In the genomic region with DNA sequence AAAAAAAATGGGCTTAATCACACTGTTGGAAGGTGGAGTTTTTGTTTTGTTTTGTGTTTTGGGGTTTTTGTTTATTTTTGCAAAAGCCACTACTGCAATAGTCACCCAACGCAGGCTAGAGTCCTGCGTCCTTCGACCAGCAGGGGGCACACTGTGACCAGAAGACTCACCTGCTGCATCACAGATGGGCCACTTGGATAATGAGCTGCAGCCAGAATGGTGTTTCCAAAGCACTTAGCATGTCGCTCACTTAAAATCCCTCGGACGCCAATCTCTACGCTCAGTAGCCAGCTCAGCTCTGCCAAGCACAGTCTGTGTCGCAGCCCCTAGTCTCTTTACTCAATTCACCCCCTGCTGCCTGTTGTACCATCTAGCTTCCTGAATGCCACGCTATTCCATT, we compare ENCODE assay signal across 7 mouse cellular contexts. TPM values are rescaled to one million over a fixed set of nuclear protein-coding genes. Genes with fewer than 3 reads are reported as not detected.
A peak's percentile ranks its signal among the peaks of the same experiment; 100 is the strongest.
DNase-seq lines count a peak whose midpoint lies in the region.

No protein-coding gene starts in this region.

- peaks cover 50% of the 10 kb centered on the region for H3K27me3 ChIP-seq in forebrain, embryonic 10.5 days (ENCODE audit: poor library complexity, severe bottlenecking)

- no peak overlapping the region for H3K27ac ChIP-seq in forebrain, embryonic 10.5 days

- intact Hi-C loops in heart, postnatal 14 days (cut with DNase I) = loop anchor here (1.0 kb wide), 1 partner anchor 61 kb away; no protein-coding TSS in a partner anchor

- no peaks in the 10 kb centered on the region for H3K36me3 ChIP-seq in forebrain, embryonic 10.5 days (replicated peaks)

- WGBS in forebrain, embryonic 10.5 days = 30% methylated on average over 9 of the region's 9 CpGs

- H3K4me1 ChIP-seq in forebrain, embryonic 10.5 days = peaks cover 9% of the 10 kb centered on the region

- no peaks in the 10 kb centered on the region for H3K9me3 ChIP-seq in forebrain, embryonic 10.5 days

- H3K4me3 ChIP-seq in forebrain, embryonic 10.5 days = no peak overlapping the region

- peak; percentile 69 for DNase-seq in Muller cell, postnatal 12 days (ENCODE audit: inconsistent ontology term)
- DNase-seq in adrenal gland, postnatal 4 days (ENCODE audit: low spot score in 2 of 2) = peak; percentile 19 to 35
- peak; percentile 70 for DNase-seq in forebrain, embryonic 10.5 days (ENCODE audit: extremely low spot score, low spot score)
- DNase-seq in heart, postnatal 14 days = peak; percentile 74 to 85
- peak; percentile 21 for DNase-seq in layer of hippocampus, adult 9-10 months (ENCODE audit: low spot score)
- peak; percentile 70 for DNase-seq in lung, postnatal 36 days
- DNase-seq in skeletal muscle tissue, adult 2 months (ENCODE audit: low read depth, low spot score) = peak; percentile 79

RNA-seq across cellular contexts. Expression of a gene that starts 57.5 kb away (rescaled TPM):
- 10 to 100 TPM in 1 of 2 experiments, 1 to 10 TPM in 1; 9.3 to 13.0 TPM for total RNA-seq in adrenal gland, postnatal 4 days (2021)
- 0.34 and 0.47 TPM in 2 replicates for polyA plus RNA-seq in forebrain, embryonic 10.5 days (2016; fragmentation: Nextera tagmentation; extraction: Ambion mirVana)
- 100 to 1,000 TPM; 401 to 402 TPM for total RNA-seq in heart, postnatal 14 days (2021)

Comparison
In these comparisons a context has a peak if more than half of its experiments do, and no peak if none do; other contexts are left out.
1. DNase-seq: peak in every context shown above with its lines; median percentile 80 in heart, postnatal 14 days; 79 in skeletal muscle tissue, adult 2 months; 70 in forebrain, embryonic 10.5 days; 70 in lung, postnatal 36 days; 69 in Muller cell, postnatal 12 days; 27 in adrenal gland, postnatal 4 days; 21 in layer of hippocampus, adult 9-10 months.
2. RNA of a gene that starts 57.5 kb away (total RNA-seq): 401 to 402 TPM in heart, postnatal 14 days; 9.3 to 13.0 TPM in adrenal gland, postnatal 4 days; every median in the first group is over 10 times any median in the second.